Mouse (Mus musculus) G1E (cell line): ENCODE results near the gene Cdc42bpa.

Experiments
- CTCF ChIP-seq: IDR thresholded peaks from 2 replicates; pipeline ENCODE4 v1.5.1; 2012; ENCODE audit warnings: low read depth, low read length, inconsistent platforms, mixed read lengths
- GATA1 ChIP-seq: IDR thresholded peaks from 2 replicates; pipeline ENCODE4 v1.6.1; 2012; ENCODE audit warnings: borderline replicate concordance, low read length, inconsistent platforms, mixed read lengths
- TAL1 ChIP-seq: conservative IDR thresholded peaks from 2 replicates; pipeline ENCODE4 v1.6.1; 2012; ENCODE audit warnings: low read depth, low read length, inconsistent platforms, mixed read lengths

DNA sequence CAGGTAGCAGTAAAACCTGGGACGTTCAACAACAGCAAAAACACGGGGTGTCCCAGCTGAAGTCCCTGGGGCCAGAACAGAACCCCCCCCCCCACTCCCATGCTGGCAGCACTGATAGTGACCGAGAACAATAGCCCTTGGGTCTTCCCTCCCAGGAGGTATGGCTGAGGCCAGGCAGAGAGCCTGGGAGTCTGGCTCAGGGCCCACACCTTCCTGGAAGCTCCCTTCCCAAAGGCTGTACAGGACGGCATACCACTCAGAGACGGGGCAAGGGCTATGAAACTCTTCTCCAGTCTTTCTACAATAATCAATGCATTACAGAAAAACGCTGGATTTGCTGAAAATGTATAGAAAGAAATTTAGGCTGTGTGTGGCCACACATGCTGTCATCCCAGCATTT lies 214.4 kb downstream of the Cdc42bpa start:
- no peak for TF ChIP-seq CTCF
- no peak for TF ChIP-seq TAL1
- TF ChIP-seq GATA1: no peak
